In the genomic region with DNA sequence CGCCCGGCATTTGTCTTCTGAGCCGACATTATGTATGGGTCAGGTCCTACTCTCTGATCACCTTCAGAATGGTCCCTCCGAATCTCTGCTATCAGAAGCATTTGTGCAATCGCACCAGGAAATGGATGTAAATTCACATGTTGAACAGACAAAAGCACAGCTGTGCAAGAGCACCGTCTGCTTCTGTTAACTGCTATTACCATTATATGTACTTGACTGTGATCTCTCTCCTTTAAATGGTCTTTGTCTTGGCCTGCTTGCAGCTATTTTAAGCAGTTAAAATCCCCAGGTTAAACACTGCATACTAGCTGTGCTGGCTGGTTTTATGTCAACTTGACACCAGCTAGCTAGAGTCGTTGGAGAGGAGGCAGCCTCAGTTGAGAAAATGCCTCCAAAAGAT, we compare ENCODE assay signal across 20 mouse cellular contexts.
DNase-seq lines count a peak whose midpoint lies in the region; ATAC-seq lines count a peak whose summit lies in the region.
"Had no signal": no experiment of that assay in that cellular context is flagged by ENCODE, and none has a peak within 500 bp of the region (broad histone marks: within the 10 kb centered on the region; RNA-seq: fewer than 3 reads in every experiment).

No protein-coding gene starts in this region.

- WGBS in hindbrain, embryonic 12.5 days, result 65% methylated on average over 7 of the region's 7 CpGs
- WGBS in hindbrain, embryonic 10.5 days, result 85% methylated on average over 7 of the region's 7 CpGs
- 47% methylated on average over 7 of the region's 7 CpGs for WGBS in forebrain, embryonic 15.5 days
- 51% methylated on average over 7 of the region's 7 CpGs for WGBS in limb, embryonic 10.5 days

- H3K4me3 ChIP-seq in hindbrain, embryonic 12.5 days, result no peak overlapping the region
- H3K4me3 ChIP-seq in hindbrain, embryonic 10.5 days, result no peak overlapping the region
- H3K4me3 ChIP-seq in forebrain, embryonic 15.5 days, result no peak overlapping the region
- no peak overlapping the region for H3K4me3 ChIP-seq in limb, embryonic 10.5 days
- H3K4me3 ChIP-seq: left cerebral cortex, adult 2 months; liver, embryonic 13.5 days had no signal

- peaks cover 18% of the 10 kb centered on the region for H3K4me1 ChIP-seq in hindbrain, embryonic 12.5 days
- peaks cover 19% of the 10 kb centered on the region for H3K4me1 ChIP-seq in hindbrain, embryonic 10.5 days (replicated peaks)
- H3K4me1 ChIP-seq in forebrain, embryonic 15.5 days, result peaks cover 8% of the 10 kb centered on the region; the same call in 1 of the 2 replicates
- peaks cover 20% of the 10 kb centered on the region for H3K4me1 ChIP-seq in limb, embryonic 10.5 days
- H3K4me1 ChIP-seq: liver, embryonic 13.5 days had no signal

- no peak for ATAC-seq in hindbrain, embryonic 12.5 days (ENCODE audit: low FRiP score)
- ATAC-seq in forebrain, embryonic 15.5 days (replicated peaks), result peak; percentile 35; the same call in 1 of the 2 replicates
- no peak for ATAC-seq in CD4-positive, CD25-positive, alpha-beta regulatory T cell, adult 4 months
- ATAC-seq: activated CD4-positive, CD25-positive, alpha-beta regulatory T cell, adult 4 months; intestine, postnatal 0 days had no signal

- peak overlapping the region; percentile 24; the same call in 1 of the 2 replicates for H3K27ac ChIP-seq in hindbrain, embryonic 12.5 days
- H3K27ac ChIP-seq in hindbrain, embryonic 10.5 days, result no peak overlapping the region
- H3K27ac ChIP-seq in forebrain, embryonic 15.5 days (replicated peaks), result no peak overlapping the region
- H3K27ac ChIP-seq in limb, embryonic 10.5 days, result peak overlapping the region; percentile 73
- H3K27ac ChIP-seq: left cerebral cortex, adult 2 months; liver, embryonic 13.5 days; macrophage had no signal

- no peak overlapping the region for H3K9ac ChIP-seq in hindbrain, embryonic 12.5 days
- H3K9ac ChIP-seq in forebrain, embryonic 15.5 days (replicated peaks), result no peak overlapping the region
- H3K9ac ChIP-seq: liver, embryonic 13.5 days; lung, embryonic 14.5 days had no signal

- no peak for DNase-seq in hindbrain, embryonic 10.5 days (ENCODE audit: low spot score)
- DNase-seq in ZHBTc4 (ENCODE audit: low read depth, low spot score) (peak; percentile 59), liver (no peak)
- no peak for DNase-seq in limb, embryonic 10.5 days (ENCODE audit: low spot score)
- DNase-seq in lung, postnatal 10 days, result no peak
- DNase-seq: adrenal gland, postnatal 10 days; cerebellum, adult 9-11 months; kidney, postnatal 10 days; liver, embryonic 13.5 days; lung, embryonic 14.5 days; right cerebral cortex, postnatal 25 days; thymus, postnatal 36 days had no signal

- no peaks in the 10 kb centered on the region for H3K36me3 ChIP-seq in hindbrain, embryonic 12.5 days
- H3K36me3 ChIP-seq in hindbrain, embryonic 10.5 days, result peaks cover 3% of the 10 kb centered on the region; the same call in 1 of the 2 replicates
- H3K36me3 ChIP-seq in forebrain, embryonic 15.5 days, result no peaks in the 10 kb centered on the region
- no peaks in the 10 kb centered on the region for H3K36me3 ChIP-seq in limb, embryonic 10.5 days
- H3K36me3 ChIP-seq: liver, embryonic 13.5 days had no signal

- H3K27me3 ChIP-seq in hindbrain, embryonic 12.5 days, result no peaks in the 10 kb centered on the region
- H3K27me3 ChIP-seq in hindbrain, embryonic 10.5 days (ENCODE audit: insufficient read depth, poor library complexity, severe bottlenecking), result no peaks in the 10 kb centered on the region
- H3K27me3 ChIP-seq in forebrain, embryonic 15.5 days, result no peaks in the 10 kb centered on the region
- H3K27me3 ChIP-seq in limb, embryonic 10.5 days (ENCODE audit: low read depth, poor library complexity, severe bottlenecking), result no peaks in the 10 kb centered on the region
- H3K27me3 ChIP-seq: liver, embryonic 13.5 days had no signal

- H3K4me2 ChIP-seq in hindbrain, embryonic 12.5 days (replicated peaks), result no peak overlapping the region
- no peak overlapping the region for H3K4me2 ChIP-seq in forebrain, embryonic 15.5 days (replicated peaks)
- H3K4me2 ChIP-seq: liver, embryonic 13.5 days; lung, embryonic 14.5 days; midbrain, embryonic 11.5 days had no signal

- no peaks in the 10 kb centered on the region for H3K9me3 ChIP-seq in hindbrain, embryonic 12.5 days (replicated peaks)
- no peaks in the 10 kb centered on the region for H3K9me3 ChIP-seq in hindbrain, embryonic 10.5 days
- no peaks in the 10 kb centered on the region for H3K9me3 ChIP-seq in forebrain, embryonic 15.5 days
- no peaks in the 10 kb centered on the region for H3K9me3 ChIP-seq in limb, embryonic 10.5 days (replicated peaks)
- H3K9me3 ChIP-seq: liver, embryonic 13.5 days had no signal

Comparison
In these comparisons a context has a peak if more than half of its experiments do, and no peak if none do; other contexts are left out.
1. H3K27ac ChIP-seq: peak in hindbrain, embryonic 12.5 days (single experiment) and limb, embryonic 10.5 days (single experiment); none in hindbrain, embryonic 10.5 days (single experiment) and forebrain, embryonic 15.5 days (single experiment).